Mouse (Mus musculus) frontal cortex, adult 2 months (tissue): Measurements from ENCODE around the gene Drd4. TPM values are rescaled to one million over a fixed set of nuclear protein-coding genes. Genes with fewer than 3 reads are reported as not detected.
"Not testable (repeated sequence)": the region's sequence is repeated elsewhere in the genome, so short reads cannot be mapped to it uniquely, and the experiment has no call there.

Experiments used
- DNase-seq, 2 experiments: peaks; one replicate each; pipeline ENCODE4 v3.0.0; 2022; ENCODE audit warnings: low spot score in 1 of 2; ENCODE audit errors: extremely low spot score in 1 of 2
- polyA plus RNA-seq: library from polyadenylated mRNA; depleted of rRNA; stranded (reverse); fragments of >200 nt; gene quantifications from 2 replicates; pipeline ENCODE4 v1.2.3, GENCODE M21; 2012; rRNA removed

Gene Drd4
- 0.44 and 0.48 TPM in 2 replicates for polyA plus RNA-seq

DNA sequence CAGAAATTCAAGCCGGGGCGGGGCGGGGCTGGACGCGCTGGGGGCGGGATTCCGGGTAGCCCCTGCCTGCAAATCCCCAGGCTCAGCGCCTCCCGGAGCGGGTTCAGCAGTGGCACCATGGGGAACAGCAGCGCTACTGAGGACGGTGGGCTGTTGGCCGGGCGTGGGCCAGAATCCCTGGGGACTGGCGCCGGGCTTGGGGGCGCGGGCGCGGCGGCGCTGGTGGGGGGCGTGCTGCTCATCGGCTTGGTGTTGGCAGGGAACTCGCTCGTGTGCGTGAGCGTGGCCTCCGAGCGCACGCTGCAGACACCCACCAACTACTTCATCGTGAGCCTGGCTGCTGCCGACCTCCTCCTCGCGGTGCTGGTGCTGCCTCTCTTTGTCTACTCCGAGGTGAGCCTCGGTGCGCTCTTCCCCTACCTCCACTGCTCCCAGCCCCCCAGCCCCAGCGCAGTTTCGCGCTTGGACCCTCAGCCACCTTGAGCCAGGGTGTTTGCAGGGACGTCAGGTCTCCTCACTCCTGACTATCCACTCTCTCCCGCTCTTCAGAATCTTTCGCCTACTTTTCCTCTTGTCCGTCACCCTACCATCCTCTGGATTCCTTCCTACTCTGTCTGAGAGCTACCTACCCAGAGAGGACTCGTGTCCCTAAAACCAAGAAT, at the start of gene Drd4:
Gene Drd4 (plus strand): TSS at position 86 of the 662 bp plus-strand sequence.
- DNase-seq = peak in 1 of 2 experiments; percentile 42

DNA sequence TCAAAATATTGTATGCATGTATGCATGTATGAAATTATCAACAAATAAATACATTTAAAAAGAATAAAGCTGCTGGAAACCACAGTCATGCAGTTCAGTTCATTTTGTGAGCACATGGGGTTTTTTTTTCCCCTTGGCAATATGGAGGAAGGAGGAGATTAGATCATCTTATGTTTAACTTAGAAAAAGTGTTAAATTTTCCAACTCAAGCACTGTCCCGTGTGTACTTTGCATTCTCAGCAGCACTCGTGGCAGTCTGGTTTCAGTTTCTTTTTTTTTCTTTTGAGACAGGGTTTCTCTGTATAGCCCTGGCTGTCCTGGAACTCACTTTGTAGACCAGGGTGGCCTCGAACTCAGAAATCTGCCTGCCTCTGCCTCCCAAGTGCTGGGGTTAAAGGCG, 41.3 kb upstream of the Drd4 start:
- DNase-seq = not testable (repeated sequence)

DNA sequence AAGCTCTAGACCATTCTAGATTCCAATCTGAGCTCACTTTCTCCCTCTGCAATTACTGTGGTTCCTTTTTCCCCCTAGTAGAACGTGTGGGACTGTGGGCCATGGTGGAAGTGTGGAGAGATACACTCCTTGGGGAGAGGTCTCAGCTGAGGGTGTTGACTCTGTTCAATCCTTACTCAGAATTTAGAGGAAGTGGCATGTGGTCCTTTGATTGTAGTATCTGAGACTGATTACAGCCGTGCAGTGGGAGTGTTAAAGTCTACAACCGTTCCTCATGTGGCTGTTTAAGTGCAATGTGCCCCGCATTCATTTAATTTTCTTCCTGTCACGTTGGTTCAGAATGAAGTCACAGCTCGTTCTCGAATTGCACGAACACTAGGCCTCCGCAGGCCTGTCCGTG, 35.6 kb upstream of the Drd4 start:
- DNase-seq = no peak

DNA sequence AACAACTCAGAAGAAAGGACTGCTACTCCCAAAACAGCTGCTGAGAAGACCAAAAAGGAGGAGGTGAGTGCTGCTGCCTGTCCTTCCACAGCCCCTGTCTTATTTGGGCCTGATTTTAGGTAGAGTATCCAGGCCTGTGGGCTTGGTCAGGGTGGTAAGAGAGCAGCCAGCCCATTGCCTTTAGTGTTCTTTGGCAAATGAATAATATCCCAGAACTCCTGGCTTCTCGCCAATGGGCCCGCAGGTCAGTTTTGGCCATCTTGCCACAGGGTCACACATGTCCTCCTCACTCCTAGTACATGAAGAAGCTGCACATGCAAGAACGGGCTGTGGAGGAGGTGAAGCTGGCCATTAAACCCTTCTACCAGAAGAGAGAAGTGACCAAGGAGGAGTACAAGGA, 30.3 kb upstream of the Drd4 start:
- DNase-seq = no peak

DNA sequence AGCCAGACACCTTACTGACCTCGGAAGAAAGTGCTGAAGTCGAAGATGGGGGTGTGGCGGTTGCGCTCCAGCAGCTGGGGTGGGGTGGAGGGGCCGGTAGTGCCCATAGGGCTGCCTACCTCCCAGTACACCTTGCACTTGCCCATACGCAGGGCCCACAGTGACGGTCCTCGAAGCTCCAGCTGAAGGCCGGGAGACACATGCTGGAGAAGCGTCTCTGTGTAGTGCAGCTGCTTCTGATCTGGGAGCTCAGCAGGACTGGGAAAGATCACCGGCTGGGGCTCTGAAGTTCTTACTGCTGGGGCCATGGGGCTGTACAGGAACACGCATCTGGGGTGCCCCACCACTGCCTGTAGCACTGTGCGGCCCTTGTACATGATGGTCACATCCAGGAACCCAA, 28.2 kb upstream of the Drd4 start:
- DNase-seq = no peak

DNA sequence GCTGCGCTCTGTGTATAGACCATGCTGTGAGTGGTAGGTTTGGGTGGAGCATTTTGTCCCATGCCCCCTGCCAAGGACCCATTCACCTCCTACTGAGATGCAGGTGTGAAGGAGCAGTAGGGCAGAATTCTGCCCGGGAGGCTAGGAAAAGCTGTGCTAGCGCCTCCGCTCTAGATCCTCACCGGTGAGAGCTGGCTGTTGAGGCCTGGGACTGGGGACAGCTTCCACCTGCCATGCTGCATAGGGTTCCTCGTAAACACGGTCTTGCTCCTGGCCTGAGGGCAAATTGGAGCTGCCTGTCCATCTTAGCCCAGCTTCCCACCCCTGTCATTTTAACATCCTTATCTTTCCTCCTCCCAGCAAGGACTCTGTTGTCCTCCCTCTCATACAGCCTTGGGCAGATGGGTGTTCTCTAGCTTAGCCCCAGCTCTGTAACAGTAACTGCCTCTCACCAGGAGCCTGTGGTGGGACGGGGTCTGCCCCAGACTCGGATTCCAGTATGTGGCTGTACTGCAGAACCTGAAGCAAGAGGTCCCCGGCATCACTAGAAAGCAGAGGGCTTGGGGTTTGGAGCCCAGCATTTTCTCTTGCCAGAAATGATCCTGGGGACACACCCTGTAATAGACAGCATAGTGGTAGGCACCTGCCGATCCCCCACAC, 27.6 kb upstream of the Drd4 start:
- DNase-seq = no peak

DNA sequence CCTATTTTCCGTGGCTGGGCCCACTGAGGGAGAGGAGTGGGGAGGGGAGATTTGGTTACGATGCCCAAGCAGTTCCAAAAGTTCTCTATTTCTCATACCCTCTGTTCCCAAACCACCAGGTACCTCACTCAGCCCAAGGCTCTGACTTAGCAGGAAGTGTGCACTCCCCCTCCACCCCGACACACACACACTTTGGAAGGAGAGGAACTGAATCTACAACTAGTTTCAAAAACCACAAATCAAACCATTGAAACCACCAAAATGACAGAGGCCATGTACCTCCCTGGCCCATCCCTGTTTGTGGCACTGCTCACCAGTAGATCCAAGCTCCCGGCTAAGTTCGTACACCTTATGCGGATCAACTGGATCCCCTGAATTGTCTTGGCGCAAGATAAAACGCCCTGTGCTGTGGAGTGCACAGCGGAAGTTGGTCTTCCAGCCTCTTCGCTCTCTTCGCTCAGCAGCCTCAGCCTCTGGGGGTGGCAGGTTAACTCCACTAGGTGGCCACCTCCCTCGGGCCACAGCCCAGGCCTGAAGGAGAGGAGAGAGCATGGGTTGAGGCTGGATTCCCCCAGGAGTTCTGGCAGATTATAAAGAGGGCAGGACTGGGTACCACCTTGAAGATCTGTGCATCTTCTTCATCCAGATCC, 26.9 kb upstream of the Drd4 start:
- DNase-seq = peak in 1 of 2 experiments; percentile 23

DNA sequence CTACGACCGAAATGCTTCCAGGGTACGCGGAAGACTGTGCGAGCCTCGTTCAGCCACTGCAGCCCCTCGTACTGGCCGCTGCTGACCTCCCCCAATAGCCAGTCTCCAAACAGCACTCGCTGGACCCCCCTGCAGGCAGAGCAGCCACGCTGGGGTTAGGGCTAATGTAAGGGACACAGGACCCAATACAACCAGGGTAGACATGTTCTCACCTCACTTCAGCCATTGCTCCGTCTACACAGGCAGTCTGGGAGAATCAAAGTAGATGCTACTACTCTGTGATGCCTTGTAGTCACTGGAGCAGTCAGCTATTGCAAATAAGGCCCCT, 26.4 kb upstream of the Drd4 start:
- no peak for DNase-seq

DNA sequence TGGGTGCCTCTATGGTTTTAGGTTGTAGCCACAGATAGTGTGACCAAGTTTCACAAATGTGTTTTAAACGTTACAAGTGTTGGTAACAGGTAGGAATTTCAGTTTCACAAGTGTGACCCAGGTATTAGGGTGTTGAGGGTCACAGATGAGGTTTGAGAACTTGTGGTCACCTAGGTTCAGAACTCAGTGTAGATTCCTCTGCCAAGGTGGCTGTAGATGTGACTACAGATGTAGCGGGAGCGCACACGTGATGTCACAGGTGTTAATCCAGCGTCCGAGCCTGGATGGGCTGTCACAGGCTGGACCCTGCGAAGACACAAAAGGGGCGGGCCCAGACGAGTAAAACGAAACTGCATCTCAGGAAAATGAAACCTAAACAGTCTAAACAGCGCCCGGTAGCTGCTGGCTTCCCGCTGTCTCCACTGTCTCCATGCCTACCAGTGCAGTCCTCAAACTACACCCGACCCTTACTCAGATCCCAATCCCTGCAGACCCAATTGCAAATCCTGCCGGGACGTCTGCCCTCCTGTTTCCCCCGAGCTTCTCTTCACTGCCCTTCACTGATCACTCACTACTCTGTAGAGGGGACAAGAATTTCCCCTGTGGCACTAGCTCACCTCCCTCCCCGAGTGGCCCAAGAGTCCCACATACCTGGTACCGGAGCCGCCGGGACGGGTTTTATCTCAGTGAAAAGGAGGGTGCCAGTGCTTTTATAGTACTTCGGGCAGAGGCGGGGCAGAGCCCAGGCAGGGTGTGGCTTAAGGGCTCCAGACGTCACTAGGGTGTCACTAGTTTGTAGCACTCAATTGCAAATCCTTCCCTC, 25.9 kb upstream of the Drd4 start, which contains the start of gene Irf7:
Gene Irf7 (minus strand): TSS at position 743 of the 823 bp plus-strand sequence.
- peak in 1 of 2 experiments; percentile 24 for DNase-seq

DNA sequence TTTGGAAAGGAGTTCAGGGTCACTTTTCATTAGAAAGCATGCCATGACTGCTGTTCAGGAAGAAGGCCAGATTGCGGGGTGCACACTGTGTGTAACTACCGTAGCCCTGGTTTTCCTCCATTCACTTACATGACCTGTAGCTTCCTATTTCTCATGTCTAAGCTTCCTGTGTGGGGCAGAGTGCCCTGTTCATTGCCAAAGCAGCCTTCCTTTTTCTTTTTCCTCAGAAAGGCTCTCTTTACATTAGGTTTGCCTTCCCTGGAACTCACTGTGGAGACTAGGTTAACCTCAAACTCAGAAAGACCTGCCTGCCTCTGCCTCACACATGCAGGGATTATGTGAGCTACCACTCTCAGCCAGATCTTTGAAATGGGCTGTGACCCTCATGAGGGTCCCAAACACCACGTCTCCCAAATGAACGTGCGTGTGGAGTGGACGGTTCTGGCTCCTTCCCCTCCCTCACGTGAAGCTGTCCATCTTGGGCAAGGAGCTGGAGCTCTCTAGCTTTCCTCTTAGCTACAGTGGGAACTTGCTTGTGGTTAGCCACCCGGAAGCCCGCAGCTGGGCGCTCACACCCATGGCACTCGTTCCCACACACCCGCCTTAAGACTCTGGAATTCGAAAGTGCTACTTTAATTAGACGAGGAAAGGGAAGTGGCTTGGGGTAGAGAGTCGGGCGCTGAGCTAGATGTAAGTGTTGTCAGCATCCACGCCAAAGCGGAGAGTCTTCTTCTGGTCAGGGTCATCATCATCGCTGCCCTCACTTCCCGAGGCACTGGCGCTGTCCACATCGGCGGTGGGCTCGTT, 23.1 kb upstream of the Drd4 start:
- no peak for DNase-seq

DNA sequence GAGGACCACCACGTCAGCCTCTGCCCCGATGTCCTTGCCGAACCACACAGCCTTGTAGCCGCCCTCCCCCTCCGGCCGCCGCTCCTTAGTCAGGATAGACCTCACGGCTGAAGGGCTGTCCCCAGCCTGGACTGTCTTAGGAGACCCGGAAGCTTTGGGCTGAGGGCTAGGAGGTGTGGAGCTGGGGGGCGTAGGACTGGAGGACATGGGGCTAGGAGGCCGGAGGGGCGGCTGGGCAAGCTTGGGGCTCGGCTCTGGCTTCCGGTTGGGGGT, 22.6 kb upstream of the Drd4 start:
- DNase-seq = no peak

DNA sequence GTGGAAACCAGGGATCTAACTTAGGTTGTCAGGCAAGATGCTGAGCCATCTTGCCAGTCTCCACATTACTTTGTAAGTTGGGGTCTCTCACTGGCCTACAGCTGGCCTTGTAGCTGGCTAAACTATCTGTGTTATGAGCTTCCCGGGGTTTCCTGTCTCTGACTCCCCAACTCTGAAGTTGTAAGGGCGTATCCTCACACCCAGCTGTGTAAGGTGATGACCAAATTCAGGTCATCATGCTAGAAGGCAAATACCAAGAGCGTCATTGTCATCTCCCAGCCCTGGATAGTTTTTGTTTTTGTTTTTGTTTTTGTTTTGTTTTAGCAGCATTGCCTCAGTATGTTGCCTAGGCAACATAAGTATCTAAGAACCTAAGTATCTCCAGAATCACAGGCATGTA, 21.2 kb upstream of the Drd4 start:
- no peak for DNase-seq

DNA sequence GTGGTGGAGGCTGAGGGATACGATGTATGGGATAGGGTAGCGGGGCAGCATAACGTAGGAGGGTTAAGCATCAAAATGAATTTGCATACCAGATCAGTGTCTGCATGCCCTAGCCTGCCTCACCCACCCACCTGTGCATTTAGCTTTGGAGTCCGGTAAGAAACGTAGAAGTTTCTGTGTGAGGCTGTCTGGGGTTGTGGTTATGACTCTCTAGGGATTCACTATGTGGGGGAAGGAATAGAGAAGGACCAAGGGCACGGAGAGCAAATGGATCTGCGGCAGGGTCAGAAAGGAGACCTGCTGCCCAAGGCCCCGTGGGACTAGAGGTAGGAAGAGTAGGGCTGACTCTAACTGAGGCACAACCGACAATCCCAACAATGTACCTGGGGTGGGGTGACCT, 16.4 kb upstream of the Drd4 start:
- no peak for DNase-seq

DNA sequence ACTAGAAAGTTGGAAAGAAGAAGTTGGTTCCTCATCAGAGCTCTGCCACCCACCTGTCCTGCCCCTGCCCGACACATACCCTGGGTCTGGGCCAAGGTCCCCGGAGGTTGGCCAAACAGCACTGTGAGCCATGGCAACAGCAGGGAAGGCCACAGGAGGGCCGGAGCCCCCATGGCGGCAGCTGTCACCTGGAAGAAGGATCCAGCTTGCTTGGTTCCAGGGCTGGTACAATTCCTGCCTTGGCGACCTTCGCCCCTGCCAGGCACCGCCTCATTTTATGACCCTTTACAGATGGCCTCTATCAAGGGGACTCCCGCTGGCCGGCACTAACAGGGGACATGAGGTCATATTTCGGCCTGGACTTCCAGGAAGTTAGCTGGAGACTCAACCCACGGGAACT, 15.3 kb upstream of the Drd4 start, which contains the start of gene Cdhr5:
Gene Cdhr5 (minus strand): TSS at position 241 of the 400 bp plus-strand sequence.
- no peak for DNase-seq

DNA sequence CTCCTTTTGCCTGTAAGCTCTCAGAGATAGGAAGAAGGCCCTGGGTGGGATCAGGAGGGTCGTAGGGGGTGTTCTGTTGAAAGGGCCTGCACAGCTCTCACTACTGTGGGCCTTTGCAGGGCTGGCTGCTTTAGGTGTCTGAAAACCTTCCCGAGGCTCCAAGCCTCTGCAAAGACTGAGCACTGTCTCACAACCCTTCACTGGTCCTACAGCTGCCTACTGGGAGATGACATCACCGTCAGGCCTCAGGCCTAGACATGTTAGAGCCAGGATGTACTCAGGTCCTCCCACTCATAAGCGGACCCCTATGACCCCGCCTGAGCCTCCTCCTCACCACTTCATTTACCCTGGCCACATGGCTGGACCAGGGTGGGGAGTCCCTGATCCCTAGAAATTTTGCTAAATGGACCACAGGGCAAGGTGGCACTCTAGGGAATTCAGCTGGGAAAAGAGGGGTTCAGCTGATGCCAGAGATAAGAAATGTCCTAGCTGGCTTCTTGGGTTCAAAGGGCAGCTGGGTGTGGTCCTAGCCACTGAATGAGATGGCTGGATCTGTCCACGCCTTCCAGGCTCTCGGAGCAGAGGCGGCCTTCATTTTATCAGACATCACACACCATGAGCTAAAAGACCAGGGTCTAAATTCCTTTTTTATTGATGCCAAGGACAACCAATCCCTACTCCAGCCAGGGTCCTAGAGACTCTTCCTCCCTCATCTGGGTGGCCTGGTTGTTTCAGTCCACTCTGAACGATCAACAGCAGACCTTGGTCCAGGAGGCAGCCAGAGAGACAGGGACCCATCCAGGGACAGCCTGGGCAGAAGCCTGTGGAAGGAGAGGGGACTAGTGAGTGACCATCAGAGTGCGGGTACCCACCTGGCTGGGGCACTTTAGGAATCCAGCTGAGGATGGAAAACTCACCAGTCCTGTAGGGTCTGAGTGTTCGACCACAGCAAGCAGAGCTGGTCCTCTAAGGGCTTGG, 13.8 kb upstream of the Drd4 start:
- no peak for DNase-seq

DNA sequence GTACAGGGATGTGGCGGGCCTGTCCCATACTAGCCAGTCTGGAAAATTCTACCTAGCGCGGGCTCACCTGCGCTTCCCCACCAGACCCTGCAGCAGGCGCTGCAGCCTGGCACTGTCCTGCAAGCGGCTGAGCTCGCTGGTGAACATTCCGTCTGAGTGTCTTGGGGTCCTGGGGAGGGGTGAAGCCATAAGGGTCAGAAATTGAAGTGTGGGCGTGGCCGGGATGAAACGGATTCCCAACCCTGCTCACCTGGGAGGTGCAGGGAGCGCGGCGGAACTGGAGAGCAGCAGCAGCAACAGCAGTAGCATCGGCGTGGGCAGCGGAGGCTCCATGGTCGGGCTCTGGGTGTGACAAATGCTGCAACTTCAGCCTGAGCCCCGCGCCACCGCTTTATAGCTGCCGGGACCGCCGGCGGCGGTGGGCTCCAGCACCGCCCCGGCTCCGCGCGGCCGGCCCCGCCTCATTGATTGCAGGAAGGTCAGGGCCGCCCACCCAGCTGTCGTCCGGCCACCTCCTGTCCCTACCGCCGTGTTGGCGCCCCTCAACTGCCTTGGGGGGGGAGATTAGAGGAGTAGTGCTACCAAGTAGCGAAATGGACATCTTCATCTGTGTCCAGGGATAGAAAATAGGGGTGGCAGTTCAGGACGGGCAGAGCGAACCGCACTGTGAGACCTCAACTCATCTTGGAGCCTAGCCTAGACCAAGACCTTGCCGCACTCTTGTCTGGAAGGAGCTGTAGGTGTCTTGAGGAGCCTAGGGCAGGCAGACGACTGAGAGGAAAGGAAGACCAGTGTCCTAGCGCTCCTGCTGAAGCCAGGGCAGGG, 12.8 kb upstream of the Drd4 start, which contains the start of gene Sct:
Gene Sct (minus strand): TSS at position 368 of the 825 bp plus-strand sequence.
- DNase-seq = no peak

DNA sequence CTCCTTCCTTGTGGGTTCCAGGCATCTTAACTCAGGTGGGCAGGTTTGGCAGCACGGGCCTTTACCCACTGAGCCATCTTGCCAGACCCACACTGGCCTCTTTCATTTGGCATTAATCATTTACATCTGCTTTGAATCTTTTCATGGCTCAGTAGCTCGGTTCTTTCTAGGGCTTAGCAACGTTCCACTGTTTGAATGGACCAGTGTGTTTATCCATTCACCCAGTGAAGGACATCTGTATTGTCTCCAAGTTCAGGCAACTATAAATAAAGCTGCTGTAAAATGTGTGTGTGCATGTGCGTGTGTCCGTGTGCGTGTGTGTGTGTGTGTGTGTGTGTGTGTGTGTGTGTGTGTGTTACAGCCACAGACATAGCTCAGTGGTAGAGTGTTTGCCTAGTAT, 10.4 kb upstream of the Drd4 start:
- no peak for DNase-seq

DNA sequence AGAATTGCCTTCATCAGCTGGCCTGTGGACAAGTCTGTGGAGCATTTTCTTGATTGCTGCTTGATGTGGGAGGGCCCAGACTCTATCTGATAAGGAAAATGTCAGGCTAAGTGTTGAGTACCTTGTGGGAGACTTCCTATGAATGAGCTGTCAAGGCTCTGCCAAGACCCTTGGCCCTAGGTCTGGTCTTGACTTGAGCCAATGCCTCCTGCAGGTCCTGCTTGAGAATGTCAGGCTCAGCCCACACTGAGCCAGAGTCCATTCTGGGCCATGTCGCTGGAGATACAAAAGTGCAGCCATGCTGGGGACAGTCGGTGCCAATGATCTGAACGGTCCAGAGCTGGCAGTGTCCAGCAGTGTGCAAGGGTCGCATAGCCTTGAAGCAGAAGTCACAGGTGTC, 9.1 kb upstream of the Drd4 start:
- no peak for DNase-seq
